Mouse (Mus musculus) C2C12 (cell line): ENCODE results near the gene Rabgap1l. TPM values are rescaled to one million over a fixed set of nuclear protein-coding genes. Genes with fewer than 3 reads are reported as not detected.

ENCODE experiments used
- H3K27me3 ChIP-seq: one replicate; pipeline ENCODE4 v1.6.1; 2011; ENCODE audit not compliant: control insufficient read depth, insufficient read depth, insufficient read length
- H3K36me3 ChIP-seq: one replicate; pipeline ENCODE4 v1.6.1; 2011; ENCODE audit not compliant: control insufficient read depth, insufficient read depth
- H3K4me3 ChIP-seq: one replicate; pipeline ENCODE4 v1.5.1; 2011; ENCODE audit warnings: mild to moderate bottlenecking, control low read depth; ENCODE audit not compliant: poor library complexity, insufficient read depth, severe bottlenecking
- H3K79me2 ChIP-seq: one replicate; pipeline ENCODE4 v1.6.1; 2011; ENCODE audit not compliant: control insufficient read depth, insufficient read depth
- H3K79me3 ChIP-seq: one replicate; pipeline ENCODE4 v1.6.1; 2011; ENCODE audit warnings: low read depth, control low read depth
- H3ac ChIP-seq: one replicate; pipeline ENCODE3; 2011; ENCODE audit warnings: low read depth; ENCODE audit not compliant: control insufficient read depth, insufficient read length
- CEBPB ChIP-seq: IDR thresholded peaks from one replicate; pipeline ENCODE4 v1.6.1; 2011; ENCODE audit warnings: low read depth, mild to moderate bottlenecking, control low read depth, moderate library complexity
- CTCF ChIP-seq: IDR thresholded peaks from one replicate; pipeline ENCODE4 v1.5.1; 2011; ENCODE audit not compliant: control insufficient read depth, insufficient read depth, insufficient read length
- FOSL1 ChIP-seq: IDR thresholded peaks from one replicate; pipeline ENCODE4 v1.8.0; 2011; ENCODE audit warnings: mild to moderate bottlenecking, low read length; ENCODE audit not compliant: poor library complexity, insufficient read depth, severe bottlenecking
- MAX ChIP-seq: IDR thresholded peaks from one replicate; pipeline ENCODE4 v1.6.1; 2011; ENCODE audit warnings: mild to moderate bottlenecking, control low read depth
- MYOD1 ChIP-seq: IDR thresholded peaks from one replicate; pipeline ENCODE4 v1.6.1; 2011; ENCODE audit warnings: low read depth; ENCODE audit not compliant: control insufficient read depth, insufficient read length
- MYOG ChIP-seq: IDR thresholded peaks from one replicate; pipeline ENCODE4 v1.6.1; 2011; ENCODE audit not compliant: control insufficient read depth, insufficient read length; ENCODE audit errors: extremely low read depth
- USF1 ChIP-seq: IDR thresholded peaks from one replicate; pipeline ENCODE4 v1.6.1; 2011; ENCODE audit warnings: low read depth, mild to moderate bottlenecking, control low read depth, moderate library complexity
- polyA plus RNA-seq: library from polyadenylated mRNA; unstranded; fragments of >200 nt; fragmentation: generic; extraction: Trizol; gene quantifications from one replicate; pipeline ENCODE4 v1.2.1, GENCODE M21; 2012; ENCODE audit warnings: missing spikeins

Gene Rabgap1l
- polyA plus RNA-seq, 1 experiment = 3.2 TPM

DNA sequence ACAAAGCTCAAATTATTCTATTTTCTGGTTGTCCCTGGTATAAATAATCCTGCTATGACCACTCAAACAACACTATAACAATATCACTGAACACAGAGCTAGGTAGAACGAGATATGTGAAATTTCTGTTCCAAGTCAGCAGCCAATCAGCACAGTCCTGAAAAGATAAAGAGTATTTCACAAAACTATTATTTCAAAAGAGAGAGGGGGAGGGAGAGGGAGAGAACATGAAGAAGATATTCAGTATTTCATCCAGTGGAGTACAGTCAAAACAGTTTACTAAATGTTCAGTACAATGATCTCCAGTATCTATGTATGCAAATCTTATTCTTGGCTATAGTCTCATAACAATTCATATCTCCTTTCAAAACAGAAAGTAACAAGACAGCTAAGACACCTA is 5.1 kb downstream of the Rabgap1l start:
- H3K4me3 ChIP-seq = no peak overlapping the region
- H3K27me3 ChIP-seq = no peaks in the 10 kb centered on the region
- peaks cover 31% of the 10 kb centered on the region for H3K79me2 ChIP-seq
- no peaks in the 10 kb centered on the region for H3K36me3 ChIP-seq
- peaks cover 10% of the 10 kb centered on the region for H3K79me3 ChIP-seq
- TF ChIP-seq MYOD1 (no peak), USF1 (no peak), MAX (no peak), MYOG (no peak), FOSL1 (no peak), CEBPB (no peak), CTCF (no peak)
- H3ac ChIP-seq = no peak overlapping the region

DNA sequence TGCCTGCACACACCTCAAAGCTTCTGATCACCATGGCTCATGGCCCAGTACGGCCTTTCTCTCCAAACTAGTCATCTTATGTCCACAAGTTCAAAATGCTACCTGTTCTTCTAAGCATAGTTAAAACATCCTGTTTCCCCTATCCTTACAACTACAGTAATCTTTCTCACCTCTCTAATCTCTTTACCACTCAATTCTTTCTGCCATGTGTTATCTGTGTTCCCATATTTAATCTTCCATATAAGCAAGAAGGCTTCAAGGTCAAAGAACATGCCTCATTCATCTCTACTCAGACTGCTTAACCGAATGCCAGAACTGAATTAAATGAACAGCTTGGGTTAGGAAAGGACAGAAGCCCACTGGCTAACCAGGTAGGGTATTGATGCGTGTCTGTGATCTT is 5.8 kb downstream of the Rabgap1l start:
- H3K79me3 ChIP-seq = peaks cover 10% of the 10 kb centered on the region

DNA sequence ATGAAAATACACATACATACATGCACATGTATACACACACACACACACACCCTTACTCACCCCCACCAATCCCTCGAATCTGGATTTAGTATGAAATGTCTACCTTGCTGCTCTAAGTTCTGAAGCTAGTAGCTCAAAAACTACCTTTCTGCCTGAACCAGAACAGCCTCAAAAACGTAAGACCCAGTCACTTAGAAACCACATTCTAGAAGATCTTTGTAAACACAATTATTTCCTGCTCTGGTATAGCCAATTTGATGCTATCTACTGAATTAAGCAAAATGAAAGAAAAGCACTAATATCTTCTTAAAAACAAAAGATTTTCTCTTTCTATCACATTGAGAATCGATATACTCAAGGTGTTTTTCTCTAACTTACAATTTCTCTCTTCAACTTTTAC is 6.4 kb downstream of the Rabgap1l start:
- no peak overlapping the region for H3K4me3 ChIP-seq
- no peak for TF ChIP-seq USF1
- TF ChIP-seq CTCF = no peak
- no peak for TF ChIP-seq MAX
- TF ChIP-seq FOSL1 = no peak
- no peak for TF ChIP-seq MYOD1
- no peak for TF ChIP-seq CEBPB
- TF ChIP-seq MYOG = no peak

More for the DNA sequence above, 5.8 kb downstream of the Rabgap1l start:
- Histone ChIP-seq H3K79me2 (peaks cover 31% of the 10 kb centered on the region), H3ac (no peak overlapping the region), H3K36me3 (no peaks in the 10 kb centered on the region), H3K27me3 (no peaks in the 10 kb centered on the region), H3K4me3 (no peak overlapping the region)
- TF ChIP-seq MAX (no peak), MYOG (no peak), CEBPB (no peak), FOSL1 (no peak), USF1 (no peak), MYOD1 (no peak), CTCF (no peak)

GRCm38 (mm10) chr1:160785681-160786225 is 7.3 kb downstream of the Rabgap1l start:
- Histone ChIP-seq H3K4me3 (no peak overlapping the region), H3K79me2 (peaks cover 20% of the 10 kb centered on the region), H3K79me3 (peaks cover 10% of the 10 kb centered on the region), H3K27me3 (no peaks in the 10 kb centered on the region), H3K36me3 (no peaks in the 10 kb centered on the region), H3ac (no peak overlapping the region)
- TF ChIP-seq FOSL1 (no peak), CTCF (no peak), CEBPB (no peak)

More for the DNA sequence above, 6.4 kb downstream of the Rabgap1l start:
- Histone ChIP-seq H3K79me2 (peaks cover 25% of the 10 kb centered on the region), H3K79me3 (peaks cover 10% of the 10 kb centered on the region), H3K36me3 (no peaks in the 10 kb centered on the region), H3K27me3 (no peaks in the 10 kb centered on the region), H3ac (no peak overlapping the region)

DNA sequence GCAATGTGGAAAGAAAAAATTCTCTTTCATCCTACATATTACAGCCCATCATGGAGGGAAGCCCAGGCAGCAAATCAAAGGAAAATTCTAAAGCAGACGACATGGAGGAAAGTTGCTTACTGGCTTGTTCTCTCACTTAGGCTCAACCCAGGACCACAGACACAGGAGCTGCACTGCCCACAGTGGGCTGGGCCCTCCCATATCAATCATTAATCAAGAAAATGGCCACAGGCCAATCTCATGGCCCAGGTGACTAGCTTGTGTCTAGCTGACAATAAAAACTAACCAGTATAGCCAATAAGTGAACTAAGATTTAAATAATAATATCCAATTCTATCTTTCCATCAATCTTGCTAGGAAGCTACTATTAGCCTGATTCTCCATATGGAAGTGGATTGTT is 8.9 kb downstream of the Rabgap1l start:
- Histone ChIP-seq H3ac (no peak overlapping the region), H3K36me3 (no peaks in the 10 kb centered on the region), H3K79me2 (peaks cover 16% of the 10 kb centered on the region), H3K27me3 (no peaks in the 10 kb centered on the region), H3K79me3 (peaks cover 1% of the 10 kb centered on the region), H3K4me3 (no peak overlapping the region)
- TF ChIP-seq MAX (no peak), FOSL1 (no peak), USF1 (no peak), CTCF (no peak), CEBPB (no peak), MYOG (no peak), MYOD1 (no peak)

DNA sequence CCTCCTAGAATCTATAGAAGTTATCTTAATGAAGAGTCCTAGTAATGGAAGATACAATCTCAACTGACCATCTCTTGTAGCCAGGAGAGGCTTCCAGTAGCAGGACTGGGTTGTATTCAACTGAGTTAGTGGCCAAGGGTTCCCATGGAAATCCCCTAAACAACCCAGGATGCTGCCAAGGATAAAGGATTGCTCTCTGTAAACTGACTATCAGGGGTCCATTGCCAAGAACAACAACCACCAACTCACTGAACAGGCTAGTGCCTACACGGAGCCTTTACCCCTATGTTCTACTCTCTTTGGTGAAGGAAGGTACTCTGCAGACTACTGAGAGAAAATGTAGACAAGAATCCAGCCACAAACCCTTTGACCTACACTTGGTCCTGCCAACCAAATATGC is 18.8 kb downstream of the Rabgap1l start:
- Histone ChIP-seq H3K36me3 (no peaks in the 10 kb centered on the region), H3K79me2 (peaks cover 19% of the 10 kb centered on the region), H3K4me3 (no peak overlapping the region), H3ac (no peak overlapping the region), H3K27me3 (no peaks in the 10 kb centered on the region), H3K79me3 (peaks cover 3% of the 10 kb centered on the region)
- TF ChIP-seq USF1 = no peak
- TF ChIP-seq MYOG = no peak
- TF ChIP-seq CTCF = no peak
- no peak for TF ChIP-seq MYOD1
- no peak for TF ChIP-seq FOSL1
- TF ChIP-seq MAX = no peak
- no peak for TF ChIP-seq CEBPB
